Mouse (Mus musculus) ES-CJ7 (cell line): ENCODE data around the gene Tmem200a.

Experiments used
- DNase-seq: peaks from one replicate; pipeline ENCODE4 v3.0.0; 2011; ENCODE audit warnings: low read depth, low spot score

The Tmem200a gene

GRCm38 (mm10) chr10:26078521-26079142 lies at the start of gene Tmem200a:
Gene Tmem200a (minus strand): TSS chr10:26079052.
- peak; percentile 83 for DNase-seq

GRCm38 (mm10) chr10:26119822-26120183 lies 41.0 kb upstream of the Tmem200a start:
- DNase-seq, result no peak

- DNase-seq, result no peak
Observed at GRCm38 (mm10) chr10:26119067-26119821, 40.4 kb upstream of the Tmem200a start.

- DNase-seq, result no peak
Observed at GRCm38 (mm10) chr10:26114409-26114808, 35.6 kb upstream of the Tmem200a start.

GRCm38 (mm10) chr10:26103330-26103982 lies 24.6 kb upstream of the Tmem200a start:
- DNase-seq, result no peak

- peak; percentile 19 for DNase-seq
Observed at GRCm38 (mm10) chr10:26082081-26082480, 3.2 kb upstream of the Tmem200a start.

- DNase-seq, result no peak
Observed at GRCm38 (mm10) chr10:26079678-26080077, 826 bp upstream of the Tmem200a start.

- DNase-seq, result peak; percentile 20
Observed at GRCm38 (mm10) chr10:26077671-26078481, 976 bp downstream of the Tmem200a start, which contains the start of gene Gm9767. Gene Gm9767 (plus strand): TSS chr10:26078255.

- no peak for DNase-seq
Observed at GRCm38 (mm10) chr10:26076949-26077348, 1.9 kb downstream of the Tmem200a start.

GRCm38 (mm10) chr10:26071986-26072385 lies 6.9 kb downstream of the Tmem200a start:
- DNase-seq, result no peak

GRCm38 (mm10) chr10:26063071-26063470 lies 15.8 kb downstream of the Tmem200a start:
- no peak for DNase-seq

- no peak for DNase-seq
Observed at GRCm38 (mm10) chr10:26059662-26060307, 19.1 kb downstream of the Tmem200a start.

- no peak for DNase-seq
Observed at GRCm38 (mm10) chr10:26051177-26051576, 27.7 kb downstream of the Tmem200a start.

- DNase-seq, result no peak
Observed at GRCm38 (mm10) chr10:26034931-26035330, 43.9 kb downstream of the Tmem200a start.

GRCm38 (mm10) chr10:26018740-26019139 lies 60.1 kb downstream of the Tmem200a start:
- no peak for DNase-seq

GRCm38 (mm10) chr10:26014298-26014697 lies 64.6 kb downstream of the Tmem200a start:
- DNase-seq, result no peak

GRCm38 (mm10) chr10:26008948-26009347 lies 69.9 kb downstream of the Tmem200a start:
- no peak for DNase-seq

- no peak for DNase-seq
Observed at GRCm38 (mm10) chr10:26005471-26005870, 73.4 kb downstream of the Tmem200a start.

GRCm38 (mm10) chr10:26000893-26001292 lies 78.0 kb downstream of the Tmem200a start:
- DNase-seq, result no peak

GRCm38 (mm10) chr10:25999291-25999930 lies 79.4 kb downstream of the Tmem200a start:
- no peak for DNase-seq

GRCm38 (mm10) chr10:25984056-25984455 lies 94.8 kb downstream of the Tmem200a start:
- peak; percentile 51 for DNase-seq
